Mouse (Mus musculus): ENCODE measurements around the gene Prkag1.

The Prkag1 gene

DNA sequence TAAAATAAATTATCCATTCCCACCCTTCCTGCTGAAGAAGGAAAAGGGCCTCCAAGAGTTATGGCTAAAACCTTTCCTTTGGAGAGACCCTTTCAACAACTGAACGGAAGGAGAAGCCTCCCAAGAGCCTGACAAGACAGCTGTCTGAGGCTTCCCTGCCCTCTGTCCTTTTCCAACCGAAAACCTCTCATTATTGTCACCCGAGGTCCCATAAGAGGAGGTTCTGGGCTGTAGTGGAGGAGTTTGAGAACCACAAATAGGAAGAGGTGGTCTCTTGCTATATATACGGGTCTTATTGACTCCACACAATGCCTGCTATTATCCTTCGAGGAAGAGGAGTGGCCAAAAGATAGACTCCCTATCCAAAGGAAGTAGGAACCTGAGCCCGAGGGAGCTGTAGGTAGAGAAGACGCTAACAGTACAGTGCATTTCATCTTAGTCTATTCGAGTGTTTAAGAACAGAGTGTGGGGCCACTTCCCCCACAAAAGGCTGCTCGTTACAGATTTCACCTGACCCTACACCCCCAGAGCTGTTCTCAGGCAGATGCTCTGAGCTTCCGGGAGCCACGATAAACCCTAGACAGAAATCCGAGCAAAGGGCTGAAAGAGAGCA, 59.4 kb downstream of the Prkag1 start:
- no peak for DNase-seq (ENCODE audit: low read depth, low spot score)

DNA sequence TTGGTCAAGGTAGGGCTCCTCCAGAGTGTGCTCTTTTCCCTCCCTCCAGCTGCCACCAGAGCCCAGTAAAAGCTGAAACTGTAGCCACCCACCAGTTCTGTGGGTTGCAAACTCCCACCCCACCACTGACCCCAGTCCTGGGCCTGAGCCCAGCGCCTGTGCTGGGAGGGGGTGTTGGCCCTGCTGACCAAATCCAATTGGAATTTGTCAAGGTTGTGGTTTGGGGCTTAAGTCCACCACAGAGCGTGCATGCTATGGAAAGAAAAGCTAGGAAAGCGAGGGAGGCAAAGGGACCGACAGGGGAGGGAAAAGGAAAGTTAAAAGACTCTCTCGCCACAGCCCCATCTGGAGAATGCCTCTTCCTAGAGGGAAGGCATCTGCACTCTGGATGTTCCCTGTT, 63.1 kb downstream of the Prkag1 start:
- DNase-seq (ENCODE audit: low read depth, low spot score) = no peak

DNA sequence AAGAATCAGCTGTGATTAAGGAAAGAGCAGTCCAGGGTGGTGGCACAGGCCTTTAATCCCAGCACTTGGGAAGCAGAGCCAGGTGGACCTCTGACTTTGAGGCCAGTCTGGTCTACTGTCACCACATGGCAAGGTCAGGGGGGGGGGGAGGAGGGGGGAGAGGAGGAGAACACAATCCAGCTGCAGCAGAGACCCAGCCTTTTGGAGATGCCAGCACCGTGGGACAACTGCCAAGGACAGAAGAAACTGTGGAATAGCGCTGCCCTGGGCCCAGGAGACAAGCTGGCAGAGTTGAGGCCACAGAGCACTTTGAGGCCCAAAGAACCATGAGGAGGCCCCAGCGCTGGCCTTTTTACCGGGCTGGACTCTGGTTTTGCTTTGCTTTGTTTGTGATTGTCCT, 65.4 kb downstream of the Prkag1 start:
- no peak for DNase-seq (ENCODE audit: low read depth, low spot score)
